Mouse (Mus musculus) bone marrow, adult 2 months (tissue): Measurements from ENCODE around the gene Reln.

ENCODE experiments used
- CTCF ChIP-seq: fragments of 200-500 bp; IDR thresholded peaks from 2 replicates; pipeline ENCODE4 v1.5.1; 2011; ENCODE audit warnings: low read length, control low read depth; ENCODE audit not compliant: control insufficient read depth, insufficient read depth
- POLR2A ChIP-seq: fragments of 200-500 bp; IDR thresholded peaks from 2 replicates; pipeline ENCODE4 v1.6.1; 2011; ENCODE audit warnings: low read depth, mild to moderate bottlenecking, control low read depth, low read length, borderline replicate concordance; ENCODE audit not compliant: control insufficient read depth

DNA sequence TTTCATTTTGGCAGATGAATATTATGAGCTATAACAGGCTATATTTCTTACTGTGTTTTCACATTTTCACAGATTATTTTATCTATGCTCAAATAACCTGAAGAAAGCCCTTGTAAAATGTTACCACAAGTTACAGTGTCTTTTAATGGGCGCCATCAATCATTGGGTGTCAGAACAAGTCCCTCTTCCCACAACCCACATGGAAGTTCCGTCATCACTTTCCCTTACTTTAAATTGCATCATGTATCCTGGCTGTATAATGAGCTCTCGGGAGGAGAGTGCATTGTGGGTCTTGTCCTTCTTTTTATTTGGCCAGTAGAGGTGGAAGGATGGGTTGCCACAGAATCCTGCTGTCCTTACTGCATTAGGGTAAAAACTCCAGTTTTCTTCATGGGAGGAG is 434.8 kb downstream of the Reln start:
- TF ChIP-seq CTCF (no peak), POLR2A (no peak)
